In the genomic region with DNA sequence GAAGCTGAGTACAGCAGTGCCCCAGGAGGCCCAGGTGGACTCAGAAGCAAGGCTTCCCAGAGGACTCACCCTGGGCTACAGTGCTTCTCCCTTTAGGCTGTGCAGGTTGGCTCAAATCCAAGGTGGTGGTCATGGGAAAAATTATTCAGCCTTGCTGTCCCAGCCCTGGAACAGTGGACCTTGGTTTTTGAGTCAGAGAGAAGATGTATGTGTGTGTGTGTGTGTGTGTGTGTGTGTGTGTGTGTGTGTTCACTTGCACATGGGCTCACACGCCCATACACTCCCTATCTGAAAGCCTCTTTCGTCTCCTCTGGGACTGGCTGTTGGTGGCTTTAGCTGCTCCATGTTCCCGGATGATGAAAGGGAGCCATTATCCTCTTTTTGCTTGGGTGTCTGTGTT, we compare ENCODE assay signal across 10 mouse cellular contexts. TPM values are rescaled to one million over a fixed set of nuclear protein-coding genes. Genes with fewer than 3 reads are reported as not detected.
A peak's percentile ranks its signal among the peaks of the same experiment; 100 is the strongest.
DNase-seq lines count a peak whose midpoint lies in the region; ATAC-seq and TF ChIP-seq lines count a peak whose summit lies in the region.
"Had no signal": no experiment of that assay in that cellular context is flagged by ENCODE, and none has a peak within 500 bp of the region (broad histone marks: within the 10 kb centered on the region; RNA-seq: fewer than 3 reads in every experiment).

No protein-coding gene starts in this region.

- H3K4me3 ChIP-seq in lung, embryonic 15.5 days = no peak overlapping the region
- no peak overlapping the region for H3K4me3 ChIP-seq in lung, postnatal 0 days (ENCODE audit: low read depth, low read length)
- no peak overlapping the region for H3K4me3 ChIP-seq in hindbrain, embryonic 14.5 days (replicated peaks; ENCODE audit: low read length)
- no peak overlapping the region for H3K4me3 ChIP-seq in stomach, embryonic 15.5 days (replicated peaks)
- H3K4me3 ChIP-seq: heart, embryonic 15.5 days; limb, embryonic 12.5 days had no signal

- H3K4me2 ChIP-seq in lung, embryonic 15.5 days = no peak overlapping the region
- no peak overlapping the region for H3K4me2 ChIP-seq in lung, postnatal 0 days (replicated peaks; ENCODE audit: low read depth, low read length)
- H3K4me2 ChIP-seq in hindbrain, embryonic 14.5 days (replicated peaks) = peak overlapping the region; percentile 13; the same call in 1 of the 2 replicates
- no peak overlapping the region for H3K4me2 ChIP-seq in stomach, embryonic 15.5 days
- H3K4me2 ChIP-seq: heart, embryonic 15.5 days; limb, embryonic 12.5 days had no signal

- H3K4me1 ChIP-seq in lung, embryonic 15.5 days = peaks cover 8% of the 10 kb centered on the region; the same call in 1 of the 2 replicates
- no peaks in the 10 kb centered on the region for H3K4me1 ChIP-seq in lung, postnatal 0 days (ENCODE audit: insufficient read depth, low read depth, low read length)
- peaks cover 26% of the 10 kb centered on the region for H3K4me1 ChIP-seq in hindbrain, embryonic 14.5 days (replicated peaks; ENCODE audit: control insufficient read depth, insufficient read depth, low read length)
- H3K4me1 ChIP-seq in stomach, embryonic 15.5 days = peaks cover 10% of the 10 kb centered on the region

- no peak overlapping the region for H3K9ac ChIP-seq in lung, embryonic 15.5 days
- H3K9ac ChIP-seq in lung, postnatal 0 days (replicated peaks; ENCODE audit: low read depth) = no peak overlapping the region
- no peak overlapping the region for H3K9ac ChIP-seq in hindbrain, embryonic 14.5 days
- no peak overlapping the region for H3K9ac ChIP-seq in stomach, embryonic 15.5 days
- H3K9ac ChIP-seq: heart, embryonic 15.5 days; limb, embryonic 12.5 days had no signal

- 59% methylated on average over 3 of the region's 3 CpGs for WGBS in lung, embryonic 15.5 days
- 56% methylated on average over 3 of the region's 3 CpGs for WGBS in lung, postnatal 0 days
- WGBS in hindbrain, embryonic 14.5 days = 16% methylated on average over 3 of the region's 3 CpGs
- 40% methylated on average over 3 of the region's 3 CpGs for WGBS in stomach, embryonic 15.5 days

- H3K27me3 ChIP-seq in lung, embryonic 15.5 days = no peaks in the 10 kb centered on the region
- H3K27me3 ChIP-seq in lung, postnatal 0 days (replicated peaks; ENCODE audit: insufficient read depth, low read length) = no peaks in the 10 kb centered on the region
- H3K27me3 ChIP-seq in hindbrain, embryonic 14.5 days (ENCODE audit: control insufficient read depth, insufficient read depth, low read length) = no peaks in the 10 kb centered on the region
- H3K27me3 ChIP-seq in stomach, embryonic 15.5 days (replicated peaks) = no peaks in the 10 kb centered on the region
- H3K27me3 ChIP-seq: heart, embryonic 15.5 days had no signal

- no peak overlapping the region for H3K27ac ChIP-seq in lung, embryonic 15.5 days
- no peak overlapping the region for H3K27ac ChIP-seq in lung, postnatal 0 days (ENCODE audit: low read length)
- H3K27ac ChIP-seq in hindbrain, embryonic 14.5 days = no peak overlapping the region
- no peak overlapping the region for H3K27ac ChIP-seq in stomach, embryonic 15.5 days
- H3K27ac ChIP-seq: heart, embryonic 15.5 days; limb, embryonic 12.5 days had no signal

- no peak for TF ChIP-seq CTCF in lung, postnatal 0 days (IDR thresholded peaks at IDR 0.05)

- TF ChIP-seq EP300 in lung, postnatal 0 days (IDR thresholded peaks at IDR 0.05) = no peak

- no peak for ATAC-seq in cerebellum, adult (ENCODE audit: insufficient number of reproducible peaks, low FRiP score, low TSS enrichment)
- 0 out of 2 replicates have a peak, but pooled peaks have one; percentile 23 for ATAC-seq in lung, embryonic 15.5 days (ENCODE audit: borderline replicate concordance, extremely low read depth, low FRiP score, low TSS enrichment)
- ATAC-seq in lung, postnatal 0 days = no peak
- ATAC-seq in hindbrain, embryonic 14.5 days (ENCODE audit: low FRiP score) = peak; percentile 37; the same call in 1 of the 2 replicates
- ATAC-seq in stomach, embryonic 15.5 days (ENCODE audit: insufficient read depth, low FRiP score, low read depth) = peak; percentile 80

- peak; percentile 13 to 21 for DNase-seq in cerebellum, postnatal 14 days
- DNase-seq in lung, postnatal 0 days (ENCODE audit: low spot score) = no peak
- peak; percentile 52 for DNase-seq in hindbrain, embryonic 14.5 days (ENCODE audit: low spot score)
- DNase-seq in T-cell, adult 2 months (ENCODE audit: low spot score) = no peak
- no peak for DNase-seq in urinary bladder, postnatal 25 days (ENCODE audit: low spot score)

- H3K9me3 ChIP-seq in lung, embryonic 15.5 days = no peaks in the 10 kb centered on the region
- no peaks in the 10 kb centered on the region for H3K9me3 ChIP-seq in lung, postnatal 0 days (ENCODE audit: low read length)
- H3K9me3 ChIP-seq in hindbrain, embryonic 14.5 days (ENCODE audit: control insufficient read depth, low read length) = no peaks in the 10 kb centered on the region
- no peaks in the 10 kb centered on the region for H3K9me3 ChIP-seq in stomach, embryonic 15.5 days
- H3K9me3 ChIP-seq: heart, embryonic 15.5 days; limb, embryonic 12.5 days had no signal

- no peaks in the 10 kb centered on the region for H3K36me3 ChIP-seq in lung, embryonic 15.5 days
- H3K36me3 ChIP-seq in lung, postnatal 0 days (ENCODE audit: insufficient read depth, low read length) = no peaks in the 10 kb centered on the region
- no peaks in the 10 kb centered on the region for H3K36me3 ChIP-seq in hindbrain, embryonic 14.5 days (replicated peaks; ENCODE audit: control insufficient read depth, insufficient read depth)
- no peaks in the 10 kb centered on the region for H3K36me3 ChIP-seq in stomach, embryonic 15.5 days
- H3K36me3 ChIP-seq: heart, embryonic 15.5 days; limb, embryonic 12.5 days had no signal

RNA-seq across cellular contexts. Expression of a gene that starts 16.4 kb away (rescaled TPM):
- polyA plus RNA-seq in lung, embryonic 15.5 days (2015; fragmentation: Nextera tagmentation; extraction: Ambion mirVana) = 0.39 and 0.62 TPM in 2 replicates
- 0.86 and 1.6 TPM in 2 replicates for polyA plus RNA-seq in lung, postnatal 0 days (2015; fragmentation: Nextera tagmentation; extraction: Ambion mirVana)
- 0.43 and 0.64 TPM in 2 replicates for polyA plus RNA-seq in hindbrain, embryonic 14.5 days (2014; fragmentation: Nextera tagmentation; extraction: Ambion mirVana)
- 0.35 and 0.57 TPM in 2 replicates for polyA plus RNA-seq in stomach, embryonic 15.5 days (2015; fragmentation: Nextera tagmentation; extraction: Ambion mirVana)

RNA-seq across cellular contexts. Expression of a gene that starts 46.5 kb away (rescaled TPM):
- polyA plus RNA-seq in lung, embryonic 15.5 days (2015; fragmentation: Nextera tagmentation; extraction: Ambion mirVana) = 26.8 and 28.2 TPM in 2 replicates
- polyA plus RNA-seq in lung, postnatal 0 days (2015; fragmentation: Nextera tagmentation; extraction: Ambion mirVana) = 16.7 and 18.6 TPM in 2 replicates
- 9.3 and 11.6 TPM in 2 replicates for polyA plus RNA-seq in hindbrain, embryonic 14.5 days (2014; fragmentation: Nextera tagmentation; extraction: Ambion mirVana)
- 21.4 and 21.7 TPM in 2 replicates for polyA plus RNA-seq in stomach, embryonic 15.5 days (2015; fragmentation: Nextera tagmentation; extraction: Ambion mirVana)

Comparison
In these comparisons a context has a peak if more than half of its experiments do, and no peak if none do; other contexts are left out.
1. ATAC-seq: peak in lung, embryonic 15.5 days (single experiment), hindbrain, embryonic 14.5 days (single experiment) and stomach, embryonic 15.5 days (single experiment); none in cerebellum, adult (single experiment) and lung, postnatal 0 days (single experiment).
2. DNase-seq: peak in cerebellum, postnatal 14 days (2 of 2) and hindbrain, embryonic 14.5 days (single experiment); none in lung, postnatal 0 days (single experiment), T-cell, adult 2 months (single experiment) and urinary bladder, postnatal 25 days (single experiment).